Mouse (Mus musculus): ENCODE measurements at regions not wholly inside any gene's neighbourhood (a gene's known extent, or its start where the extent isn't known, plus 50 kb on each side); places are given as distances from the start of the nearest gene placed in this dataset.
A peak's percentile ranks its signal among the peaks of the same experiment; 100 is the strongest.

DNA sequence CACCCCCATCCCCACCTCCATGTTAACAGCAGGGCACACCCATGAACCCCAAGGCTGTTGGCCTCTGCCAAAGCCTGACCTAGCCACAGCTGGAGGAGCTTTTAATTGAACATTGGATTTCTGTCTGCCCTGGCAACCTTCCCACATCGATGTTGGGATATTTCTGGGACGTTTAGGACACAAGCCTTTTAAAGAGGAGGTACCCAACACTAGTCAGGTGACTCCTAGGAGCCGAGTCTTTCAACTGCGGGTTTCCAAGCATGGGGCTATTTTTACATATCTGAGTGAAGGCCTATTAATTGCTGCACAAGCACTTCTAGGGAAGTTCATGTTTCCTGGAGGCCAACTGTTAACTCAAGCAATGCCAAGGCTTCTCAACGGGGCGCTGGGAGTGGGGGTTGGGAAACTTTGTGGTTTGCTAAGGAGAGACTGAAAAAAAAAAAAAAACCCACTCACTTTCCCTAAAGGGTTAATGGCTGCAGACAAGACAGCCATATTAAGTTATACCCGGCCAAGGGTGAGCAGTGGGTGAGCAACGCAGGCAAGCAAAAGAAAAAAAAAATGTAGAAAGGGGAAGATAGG is 213.3 kb downstream of the Bcl2l11 start:
- peak; percentile 73 to 75 for DNase-seq

DNA sequence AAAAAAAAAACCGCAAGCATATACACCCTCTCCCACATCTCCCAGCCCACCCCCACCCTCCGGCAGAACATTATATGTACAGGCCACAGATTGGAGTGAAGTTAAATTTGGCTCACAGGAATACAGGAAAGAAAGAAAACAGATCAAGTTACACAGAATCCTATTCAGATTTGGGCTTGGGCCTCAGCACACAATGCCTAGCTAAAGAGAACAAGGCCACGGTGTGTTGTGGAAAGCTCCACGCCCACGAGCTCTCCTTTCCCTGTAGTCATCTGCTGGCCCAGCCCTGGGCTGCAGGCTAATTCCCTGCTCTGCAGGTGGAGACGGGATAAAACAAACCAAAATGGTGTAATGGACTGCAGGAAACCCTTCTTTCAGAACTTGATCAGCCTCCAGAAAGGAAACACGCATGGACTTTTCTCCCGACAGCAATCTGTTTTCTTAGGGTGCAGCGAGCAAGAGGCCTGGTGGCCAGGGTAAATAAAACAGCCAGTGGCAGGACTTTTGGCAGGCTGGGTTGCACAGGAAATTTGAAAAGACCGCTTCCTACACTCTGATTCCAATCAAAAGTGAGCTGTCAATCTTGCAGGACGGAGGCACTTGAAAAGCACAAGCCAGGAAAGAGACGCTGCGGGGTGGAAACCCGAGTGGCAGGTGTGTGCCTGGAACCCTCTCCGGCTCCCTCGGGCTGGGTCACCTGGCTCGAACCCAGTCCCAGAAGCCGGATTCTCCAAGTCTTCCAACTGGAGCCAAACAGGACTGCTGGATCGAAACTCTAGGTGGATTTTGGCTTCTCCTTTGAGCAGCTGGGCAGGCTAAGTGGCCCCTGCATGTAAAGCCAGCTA is 214.0 kb downstream of the Bcl2l11 start:
- DNase-seq: peak in 1 of 2 experiments; percentile 12

DNA sequence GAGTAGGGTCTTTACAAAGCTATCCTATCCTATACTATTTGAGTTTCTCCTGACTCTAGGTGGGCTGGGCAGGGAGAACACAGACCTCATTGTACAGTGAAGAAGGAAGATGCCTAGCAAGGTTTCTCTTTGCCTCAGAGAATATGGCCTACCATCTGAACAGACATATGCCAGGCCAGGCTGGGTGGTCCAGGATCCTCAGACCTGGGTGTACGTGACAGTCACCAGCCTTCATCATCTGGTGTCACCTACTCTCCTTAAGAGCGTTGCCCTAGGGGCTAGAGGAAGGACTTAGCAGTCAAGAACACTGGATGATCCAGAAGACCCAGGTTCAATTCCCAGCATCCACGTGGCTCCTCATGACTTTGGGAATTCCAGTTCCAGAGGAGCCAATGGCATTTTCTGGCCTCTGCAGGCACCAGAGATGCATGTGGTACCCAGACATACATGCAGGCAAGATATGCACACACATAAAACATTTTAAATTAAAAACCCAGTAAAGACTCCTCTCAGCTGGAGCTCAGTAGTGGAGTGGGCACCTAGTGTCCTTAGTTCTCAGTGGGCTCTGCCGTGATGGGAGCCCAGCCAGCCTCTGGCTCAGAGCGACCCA is 214.9 kb downstream of the Bcl2l11 start:
- no peak for DNase-seq

DNA sequence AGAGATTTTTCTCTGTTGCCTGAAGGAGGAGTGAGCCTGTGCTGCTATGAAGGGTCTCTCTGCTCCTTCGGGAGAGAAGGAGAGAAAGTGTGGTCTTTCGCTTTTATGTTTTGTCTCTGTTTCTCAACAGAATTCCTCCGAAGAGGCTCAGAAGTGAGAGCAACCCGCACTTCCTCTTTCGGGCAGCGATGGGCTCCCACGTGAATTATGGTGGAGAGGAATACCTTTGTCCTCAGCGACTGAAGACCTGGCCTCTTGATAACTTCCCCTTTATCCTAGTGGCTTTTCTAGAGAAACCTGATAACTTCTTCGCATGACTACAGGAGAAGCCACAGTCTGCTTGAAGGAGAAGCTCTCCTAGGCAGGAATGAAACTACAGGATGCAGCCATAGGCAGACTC is 216.4 kb downstream of the Bcl2l11 start:
- no peak for DNase-seq

DNA sequence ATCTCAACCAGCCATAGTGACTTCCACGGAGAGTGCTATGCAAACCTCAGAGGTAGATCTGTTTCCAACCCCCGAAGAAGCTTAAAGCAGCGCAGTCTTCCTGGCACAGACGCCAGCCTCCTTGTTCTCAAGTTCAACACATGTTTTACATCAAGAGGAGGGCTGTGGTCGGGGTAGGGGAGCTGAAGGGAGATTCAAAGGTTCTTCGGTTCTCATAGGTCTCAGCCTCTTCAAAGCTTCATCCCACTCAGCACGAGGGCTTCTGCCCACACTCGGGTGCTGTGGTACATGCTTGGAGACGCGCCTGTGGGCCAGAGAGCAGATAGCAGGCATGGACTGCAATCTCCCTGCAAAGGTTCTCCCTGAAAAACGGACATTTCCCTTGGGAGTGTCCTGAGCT is 219.7 kb downstream of the Bcl2l11 start:
- DNase-seq: no peak

DNA sequence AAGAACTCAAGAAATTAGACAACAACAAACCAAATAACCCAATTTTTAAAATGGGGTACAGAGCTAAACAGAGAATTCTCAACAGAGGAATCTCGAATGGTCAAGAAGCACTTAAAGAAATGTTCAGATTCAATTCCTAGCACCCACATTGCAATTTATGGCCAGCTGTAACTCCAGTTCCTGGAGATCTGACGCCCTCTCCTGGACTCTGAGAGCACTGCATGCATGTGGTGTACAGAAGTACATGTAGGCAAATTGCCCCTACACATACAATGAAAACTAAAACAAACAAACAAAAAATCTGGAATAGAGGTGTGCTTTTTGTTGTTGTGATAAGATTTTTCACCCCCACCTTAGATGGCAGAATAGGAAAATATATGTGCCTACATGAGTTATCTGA is 222.7 kb downstream of the Bcl2l11 start:
- no peak for DNase-seq

DNA sequence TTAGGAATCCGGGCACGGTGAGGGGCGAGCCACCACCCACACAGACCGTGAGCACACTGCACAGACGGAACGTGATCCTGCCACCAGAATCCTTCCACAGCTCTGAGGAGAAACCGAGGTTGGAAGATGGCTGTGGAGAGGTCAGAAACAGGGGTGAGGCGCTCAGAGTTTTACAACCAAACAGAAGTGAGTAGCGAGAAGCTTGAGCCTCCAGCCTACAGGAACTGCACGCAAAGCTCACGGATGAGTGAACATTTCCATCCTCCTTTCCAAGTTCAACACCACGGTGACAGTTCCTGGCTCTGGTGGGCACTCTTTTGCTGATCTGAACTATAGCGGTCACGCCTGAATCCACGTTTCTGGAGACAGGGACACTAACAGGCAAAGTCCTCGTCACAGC is 225.6 kb downstream of the Bcl2l11 start:
- DNase-seq: no peak

DNA sequence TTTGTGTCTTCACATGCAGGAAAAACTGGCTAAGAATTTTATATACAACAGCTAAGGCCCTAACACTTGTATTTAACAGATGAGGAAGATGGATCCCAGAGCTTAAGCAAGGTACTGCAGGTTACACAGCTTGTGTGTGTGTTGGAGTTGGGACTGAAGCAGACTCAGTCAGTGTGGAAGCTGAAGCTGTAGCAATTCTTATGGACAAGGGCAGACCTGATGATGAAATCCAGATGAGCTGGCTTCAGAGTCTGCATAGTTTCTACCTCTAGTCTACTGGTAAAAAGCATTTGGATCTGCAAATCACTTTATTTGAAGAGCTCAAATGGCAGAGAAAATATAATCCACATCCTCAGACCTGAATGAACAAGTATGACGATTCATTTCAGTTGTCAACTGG is 226.7 kb downstream of the Bcl2l11 start:
- no peak for DNase-seq

DNA sequence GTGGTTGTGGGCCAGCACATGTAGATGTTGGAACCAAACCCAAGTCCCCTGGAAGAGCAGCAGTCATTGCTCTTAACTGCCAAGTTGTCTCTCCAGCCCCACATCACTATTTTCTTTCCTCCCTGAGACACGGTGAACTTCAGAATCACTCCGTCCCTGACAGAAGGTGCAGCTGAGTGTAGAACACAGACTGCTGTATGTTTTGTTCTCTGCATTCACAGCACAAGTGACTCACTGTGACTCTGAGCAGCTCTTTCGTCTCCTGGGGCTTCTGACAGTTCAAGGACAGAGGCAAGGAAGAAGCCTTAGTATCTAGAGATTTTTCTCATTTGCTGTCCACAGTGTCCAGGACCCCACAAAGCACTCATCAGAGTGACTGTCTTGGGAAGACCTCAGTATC is 227.6 kb downstream of the Bcl2l11 start:
- DNase-seq: no peak

DNA sequence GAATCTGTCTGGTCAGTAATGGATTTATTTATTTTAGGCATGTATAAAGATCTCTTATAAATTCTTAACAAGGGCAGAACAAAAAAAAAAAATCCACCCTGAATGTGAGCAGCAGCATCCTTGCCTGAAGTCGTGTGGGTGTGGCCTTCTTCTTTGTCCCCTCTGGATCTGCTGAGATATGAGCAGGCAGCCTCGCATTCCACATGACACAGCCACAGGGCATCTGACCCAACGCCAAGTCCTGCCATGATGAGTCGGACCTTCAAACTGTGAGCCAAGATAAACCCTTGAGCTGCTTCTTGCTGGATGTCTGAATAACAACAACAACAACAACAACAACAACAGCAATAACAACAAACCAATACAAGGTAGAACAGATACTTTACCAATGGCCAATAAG is 230.5 kb downstream of the Bcl2l11 start:
- no peak for DNase-seq

DNA sequence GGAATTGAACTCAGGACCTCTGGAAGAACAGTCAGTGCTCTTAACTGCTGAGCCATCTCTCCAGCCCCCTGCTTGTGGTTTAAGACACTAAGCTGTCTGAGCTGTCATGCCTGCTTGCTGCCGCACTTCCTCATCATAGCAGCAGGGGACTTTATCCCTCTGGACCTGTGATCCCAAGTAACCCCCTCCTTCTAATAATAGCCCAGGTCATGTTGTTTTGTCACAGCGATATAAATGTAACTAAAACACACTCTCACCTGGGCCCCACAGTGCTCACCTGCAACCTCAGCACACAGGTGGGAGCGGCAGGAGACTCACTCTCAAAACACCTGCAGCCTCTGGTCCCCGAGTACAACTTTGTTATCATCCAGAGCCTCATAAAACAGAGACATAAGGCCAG is 231.9 kb upstream of the Spdye4c start:
- DNase-seq: no peak

DNA sequence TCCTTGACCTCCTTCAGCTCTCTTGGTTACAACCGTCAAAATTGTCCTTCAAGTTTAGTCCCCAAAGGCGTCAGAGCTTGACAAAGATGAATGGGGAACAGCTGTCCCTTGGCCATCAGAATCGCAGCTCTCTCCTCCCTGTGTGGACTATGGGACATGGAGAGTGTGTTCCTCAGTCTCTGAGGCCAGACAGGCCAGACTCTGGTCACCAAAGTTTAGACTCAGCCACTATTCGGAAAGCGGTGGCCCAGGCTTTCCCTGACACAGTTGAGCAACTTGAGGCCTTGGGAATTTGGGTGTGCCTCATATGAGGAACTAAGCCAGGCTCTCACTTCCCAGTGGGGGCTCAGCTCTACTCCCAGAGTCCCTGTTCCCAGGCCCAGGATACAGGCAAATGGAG is 230.5 kb upstream of the Spdye4c start:
- no peak for DNase-seq

DNA sequence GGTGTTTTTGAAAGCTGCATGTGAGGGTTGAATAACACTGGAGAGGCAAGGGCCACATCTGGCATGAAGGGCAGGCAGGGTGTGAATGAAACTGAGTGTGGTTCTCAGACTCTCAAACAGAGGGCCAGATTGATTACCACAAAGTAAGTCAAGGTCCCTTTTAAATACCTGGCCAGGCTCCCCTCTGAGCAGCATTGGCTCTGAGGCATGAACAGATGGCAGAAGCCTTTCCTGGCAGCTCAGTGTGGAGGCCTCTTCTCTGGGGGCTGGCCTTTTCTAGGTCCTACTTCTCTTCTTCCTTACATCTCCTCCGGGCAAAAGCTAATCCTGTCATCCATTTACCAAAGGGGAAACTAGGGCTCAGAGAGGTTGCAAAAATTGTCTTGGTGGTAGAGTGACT is 229.6 kb upstream of the Spdye4c start:
- DNase-seq: no peak

DNA sequence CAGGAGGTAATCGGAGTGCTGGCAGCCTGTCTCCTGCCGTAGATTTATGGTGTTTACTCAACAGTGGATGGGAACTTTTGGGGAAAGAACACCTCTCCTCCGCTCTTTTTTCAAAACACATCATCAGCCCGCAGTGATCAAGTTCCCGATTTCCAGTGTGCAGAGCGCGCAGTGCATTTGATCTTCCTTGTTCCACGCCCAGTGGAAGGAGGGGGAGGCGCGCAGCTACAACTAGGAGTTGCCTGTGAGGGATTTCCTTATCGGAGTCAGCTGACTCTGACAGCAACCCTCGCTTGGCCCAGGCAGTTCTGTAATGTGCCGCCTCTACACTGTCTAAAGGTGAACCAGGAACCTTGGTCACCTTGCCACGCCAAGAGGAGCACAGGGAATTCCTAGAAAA is 226.8 kb upstream of the Spdye4c start:
- peak; percentile 22 to 49 for DNase-seq

DNA sequence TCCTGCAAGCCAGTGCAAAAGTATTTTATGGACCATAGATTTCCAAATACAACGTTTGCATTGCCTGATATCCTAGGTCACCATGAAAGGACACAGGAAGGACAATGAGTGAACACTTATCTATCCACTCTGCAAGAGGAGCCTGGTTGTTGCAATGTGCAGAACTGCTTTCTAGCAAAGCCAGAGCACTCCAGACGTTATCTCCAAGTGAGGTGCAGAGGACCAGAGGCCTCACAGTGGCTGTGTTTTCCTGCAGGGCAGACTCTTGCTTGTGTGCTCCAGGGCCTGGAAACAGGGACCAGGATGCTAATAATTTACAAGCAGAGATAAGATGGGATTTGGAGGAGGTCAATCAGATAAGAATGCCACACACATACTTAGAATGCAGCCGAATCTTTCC is 226.0 kb upstream of the Spdye4c start:
- no peak for DNase-seq

DNA sequence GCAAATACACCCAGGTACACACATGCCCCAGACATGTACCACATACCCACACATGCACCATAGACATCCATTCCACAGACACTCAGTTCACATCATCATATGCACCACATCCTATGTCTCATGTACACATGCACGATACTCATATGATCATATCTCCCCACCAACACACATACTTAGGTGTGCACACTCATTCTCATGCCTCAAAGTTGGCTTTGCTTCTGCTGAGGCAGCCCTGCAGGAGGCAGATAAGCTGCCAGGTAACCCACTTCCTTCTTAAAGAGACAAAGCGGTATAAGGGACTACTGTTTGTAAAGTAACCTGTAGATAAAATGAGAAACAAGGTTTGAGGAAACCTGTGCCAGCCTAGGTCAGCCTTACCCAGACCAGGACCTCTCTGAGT is 225.2 kb upstream of the Spdye4c start:
- no peak for DNase-seq

DNA sequence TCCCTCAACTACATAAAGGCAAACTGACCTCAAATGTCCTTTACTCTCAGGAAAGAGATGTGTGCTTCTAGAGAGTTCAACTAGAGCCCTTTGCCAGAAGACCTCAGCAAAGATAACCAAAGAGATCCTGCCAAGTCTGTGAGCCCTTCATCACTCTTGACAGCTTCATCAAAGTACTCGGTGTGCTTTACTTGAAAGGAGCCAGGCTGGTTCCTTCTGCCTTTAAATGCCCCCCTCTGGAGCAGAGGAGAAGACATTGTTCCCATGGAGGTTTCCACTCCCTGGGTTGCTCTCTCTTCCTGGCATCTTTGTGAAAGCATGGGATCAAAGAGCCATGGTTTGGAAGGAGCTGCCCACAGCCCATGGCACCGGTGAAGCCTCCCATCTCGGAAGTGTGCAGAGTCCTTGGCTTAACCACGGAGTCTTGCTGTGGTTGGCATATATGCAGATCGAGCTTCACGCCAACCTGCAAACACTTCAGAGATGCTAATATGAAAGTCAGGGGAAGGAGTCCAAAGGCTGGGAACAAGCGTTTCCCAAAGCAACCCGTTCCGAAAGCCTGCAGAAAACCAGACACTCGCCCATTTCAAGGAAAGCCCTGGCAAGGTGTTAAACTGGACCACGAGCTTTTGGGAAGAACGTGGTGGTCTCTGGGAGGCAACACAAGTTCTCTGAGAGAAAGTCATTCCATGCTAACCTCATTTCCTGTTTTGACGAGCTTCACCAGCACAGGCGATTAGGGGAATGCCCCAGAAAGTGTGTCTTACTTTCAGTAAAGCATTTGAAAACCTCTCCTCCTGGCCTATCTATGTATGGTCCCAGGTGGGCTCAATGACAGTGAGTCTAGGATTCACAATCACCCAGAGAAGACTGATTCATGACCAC is 223.5 kb upstream of the Spdye4c start:
- no peak for DNase-seq

DNA sequence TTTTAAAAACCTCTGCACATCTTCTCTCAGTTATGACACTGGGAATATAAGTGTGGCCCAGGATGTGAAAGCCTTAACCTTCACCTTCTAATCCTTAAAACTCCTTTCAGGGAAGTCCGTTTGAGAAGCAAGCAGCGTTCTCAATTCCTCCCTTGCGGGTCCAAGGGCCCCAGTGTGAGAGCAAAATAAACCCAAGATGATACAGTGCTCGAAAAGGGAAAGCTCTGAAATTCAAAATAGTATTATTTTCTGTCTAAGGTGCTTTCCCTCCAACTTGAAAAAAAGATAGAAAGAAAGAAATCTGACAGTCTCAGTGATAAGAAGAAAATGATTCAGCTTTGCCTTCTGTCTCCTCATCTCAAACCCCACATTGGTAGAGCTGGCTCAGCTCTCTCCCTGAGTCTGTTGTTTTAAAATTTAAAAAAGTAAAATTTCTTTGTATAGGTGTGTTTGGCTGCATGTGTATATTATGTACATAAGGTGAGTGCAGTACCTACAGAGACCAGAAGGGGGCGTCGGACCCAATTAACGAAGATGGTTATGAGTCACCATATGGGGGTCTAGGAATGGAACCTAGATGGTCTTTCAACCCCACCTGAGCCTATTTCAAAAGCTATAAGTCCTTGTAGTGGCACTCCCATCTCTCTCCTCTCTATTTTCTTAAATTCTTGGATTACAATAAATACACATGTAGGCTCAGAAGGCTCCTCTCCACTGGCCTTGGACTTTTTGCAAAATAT is 222.3 kb upstream of the Spdye4c start:
- no peak for DNase-seq

DNA sequence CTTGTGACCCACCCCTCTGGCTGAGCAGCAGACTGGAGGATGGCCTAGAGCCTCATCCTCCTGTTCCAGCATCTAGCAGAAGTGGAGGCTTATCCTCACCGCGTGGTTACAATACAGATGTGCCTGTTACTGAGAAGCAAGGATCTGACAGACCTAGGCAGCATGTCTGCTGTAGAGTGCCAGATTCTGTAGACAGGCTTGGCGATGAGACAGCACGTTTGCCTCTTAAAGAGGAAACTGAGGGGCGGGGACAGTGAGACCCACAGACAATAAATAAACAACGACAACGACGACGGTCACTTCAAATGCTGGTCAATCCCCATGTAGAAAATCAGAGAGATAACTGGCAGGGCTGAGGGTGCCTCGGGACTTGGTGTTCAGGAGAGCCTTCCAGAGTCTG is 220.2 kb upstream of the Spdye4c start:
- DNase-seq: no peak

DNA sequence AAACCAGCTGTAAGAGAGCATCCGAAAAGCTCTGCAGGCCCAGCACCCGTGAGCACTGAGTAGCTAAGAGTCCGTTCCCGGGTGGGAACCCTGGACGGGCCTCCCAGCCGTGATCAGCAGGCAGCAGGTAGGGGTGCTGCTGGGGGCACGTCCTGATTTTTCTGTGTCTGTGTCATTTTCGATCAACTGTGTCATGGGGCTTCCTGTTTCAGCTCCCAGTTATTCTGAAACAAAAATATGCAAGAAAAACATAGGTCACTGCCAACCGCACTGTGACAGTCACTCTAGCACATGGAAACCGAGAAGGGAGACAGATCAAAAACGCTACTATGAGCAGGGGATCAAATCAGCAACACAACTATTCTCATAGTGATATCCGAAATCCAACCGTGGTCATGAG is 218.8 kb upstream of the Spdye4c start:
- no peak for DNase-seq

DNA sequence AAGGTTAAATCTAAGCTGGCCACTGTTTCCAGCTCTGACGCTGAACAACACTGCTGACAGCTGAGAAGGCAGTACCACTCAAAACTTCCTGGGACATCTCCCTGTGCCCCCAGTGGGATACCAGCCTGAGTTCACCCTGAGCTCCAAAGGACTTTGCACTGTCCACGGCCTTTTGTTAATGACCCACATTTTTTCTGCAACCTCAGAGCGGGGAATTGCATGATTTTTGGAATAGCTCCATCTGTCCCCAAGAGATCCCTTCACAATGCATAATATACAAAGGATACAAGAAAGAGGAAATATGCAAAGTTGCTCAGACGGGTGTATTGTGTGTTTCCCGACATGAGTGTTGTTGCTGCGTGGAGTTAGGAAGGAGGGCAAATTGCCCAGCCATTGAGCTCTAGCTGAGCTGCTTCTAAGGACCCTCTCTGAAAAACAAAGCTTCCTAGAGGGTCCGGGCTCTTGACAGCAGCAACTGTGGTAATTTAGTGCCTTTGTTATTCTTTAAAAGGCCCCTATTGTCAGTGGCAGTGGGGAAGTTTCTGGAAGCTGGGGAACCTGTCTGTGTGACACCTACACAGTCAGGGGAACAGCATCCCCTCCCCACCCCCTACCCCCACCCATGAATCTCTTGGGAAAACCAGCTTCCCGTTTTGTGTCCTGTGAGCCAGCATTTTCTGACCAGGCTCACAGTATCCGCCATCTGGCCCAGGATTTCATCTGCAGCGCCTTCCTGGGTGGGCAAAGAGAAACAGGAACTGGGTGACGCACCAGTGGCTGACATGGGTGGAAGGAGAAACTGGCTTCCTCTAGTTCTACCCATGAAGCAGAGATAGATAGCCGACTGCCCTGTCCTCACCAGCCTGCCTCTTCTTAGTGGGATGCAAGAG is 217.4 kb upstream of the Spdye4c start:
- DNase-seq: no peak

DNA sequence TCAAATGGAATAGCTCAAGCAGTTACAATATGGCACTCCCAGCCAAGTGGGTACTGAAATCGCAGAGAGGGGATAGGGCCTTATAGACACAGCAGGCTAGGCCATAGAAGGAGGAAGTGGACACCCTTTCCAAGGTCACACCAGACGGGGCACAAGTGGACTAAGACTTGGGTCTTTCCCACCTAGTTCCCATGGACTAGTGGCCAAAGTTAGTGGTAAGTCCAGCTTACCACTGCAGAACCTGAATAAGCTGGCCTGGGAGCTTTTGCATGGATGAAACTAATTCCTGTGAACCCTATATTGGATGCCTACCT is 216.8 kb upstream of the Spdye4c start:
- DNase-seq: no peak
